19 mouse cellular contexts compared by ENCODE assay signal in genomic region chr11:53055896-53056295, GRCm38 (mm10).
"Had no signal": no experiment of that assay in that cellular context is flagged by ENCODE, and none has a peak within 500 bp of the region (broad histone marks: within the 10 kb centered on the region; RNA-seq: fewer than 3 reads in every experiment).

No protein-coding gene starts in this region.

- H3K4me3 ChIP-seq: layer of hippocampus, adult 2 months; limb, embryonic 10.5 days; limb, embryonic 13.5 days; liver, embryonic 12.5 days; liver, embryonic 15.5 days; lung, embryonic 15.5 days; megakaryocyte, embryonic 14.5 days; midbrain, embryonic 10.5 days; midbrain, embryonic 13.5 days; myocyte; neural tube, embryonic 13.5 days had no signal

- DNase-seq: kidney, postnatal 14 days; kidney, postnatal 4 days; layer of hippocampus, adult 9-11 months; liver; lung, adult 18-20 months; lung, postnatal 10 days; lung, postnatal 36 days had no signal

- H3K4me2 ChIP-seq: limb, embryonic 13.5 days; liver, embryonic 12.5 days; liver, embryonic 15.5 days; lung, embryonic 15.5 days; midbrain, embryonic 13.5 days; neural tube, embryonic 13.5 days had no signal

- H3K9ac ChIP-seq: limb, embryonic 13.5 days; liver, embryonic 12.5 days; liver, embryonic 15.5 days; lung, embryonic 15.5 days; midbrain, embryonic 13.5 days; neural tube, embryonic 13.5 days had no signal

- H3K27me3 ChIP-seq: liver, embryonic 15.5 days; lung, embryonic 15.5 days had no signal

- H3K9me3 ChIP-seq: limb, embryonic 10.5 days; limb, embryonic 13.5 days; liver, embryonic 12.5 days; liver, embryonic 15.5 days; lung, embryonic 15.5 days; megakaryocyte, embryonic 14.5 days; midbrain, embryonic 10.5 days; midbrain, embryonic 13.5 days; neural tube, embryonic 13.5 days had no signal

- H3K4me1 ChIP-seq: liver, embryonic 15.5 days had no signal

- ATAC-seq: liver, embryonic 12.5 days; midbrain, embryonic 13.5 days; midbrain, embryonic 16.5 days had no signal

- H3K36me3 ChIP-seq: limb, embryonic 10.5 days; limb, embryonic 13.5 days; liver, embryonic 12.5 days; liver, embryonic 15.5 days; lung, embryonic 15.5 days; midbrain, embryonic 10.5 days; midbrain, embryonic 13.5 days; neural tube, embryonic 13.5 days had no signal

- H3K27ac ChIP-seq: layer of hippocampus, adult 2 months; limb, embryonic 10.5 days; limb, embryonic 13.5 days; liver, embryonic 12.5 days; liver, embryonic 15.5 days; lung, embryonic 15.5 days; midbrain, embryonic 10.5 days; midbrain, embryonic 13.5 days; neural tube, embryonic 13.5 days had no signal
